Mouse (Mus musculus): ENCODE data around the gene Sfswap. TPM values are rescaled to one million over a fixed set of nuclear protein-coding genes. Genes with fewer than 3 reads are reported as not detected.
"Not testable (repeated sequence)": the region's sequence is repeated elsewhere in the genome, so short reads cannot be mapped to it uniquely, and the experiment has no call there.

The Sfswap gene
- polyA plus RNA-seq (2015; fragmentation: Nextera tagmentation; extraction: Ambion mirVana): 53.4 and 53.7 TPM in 2 replicates

DNA sequence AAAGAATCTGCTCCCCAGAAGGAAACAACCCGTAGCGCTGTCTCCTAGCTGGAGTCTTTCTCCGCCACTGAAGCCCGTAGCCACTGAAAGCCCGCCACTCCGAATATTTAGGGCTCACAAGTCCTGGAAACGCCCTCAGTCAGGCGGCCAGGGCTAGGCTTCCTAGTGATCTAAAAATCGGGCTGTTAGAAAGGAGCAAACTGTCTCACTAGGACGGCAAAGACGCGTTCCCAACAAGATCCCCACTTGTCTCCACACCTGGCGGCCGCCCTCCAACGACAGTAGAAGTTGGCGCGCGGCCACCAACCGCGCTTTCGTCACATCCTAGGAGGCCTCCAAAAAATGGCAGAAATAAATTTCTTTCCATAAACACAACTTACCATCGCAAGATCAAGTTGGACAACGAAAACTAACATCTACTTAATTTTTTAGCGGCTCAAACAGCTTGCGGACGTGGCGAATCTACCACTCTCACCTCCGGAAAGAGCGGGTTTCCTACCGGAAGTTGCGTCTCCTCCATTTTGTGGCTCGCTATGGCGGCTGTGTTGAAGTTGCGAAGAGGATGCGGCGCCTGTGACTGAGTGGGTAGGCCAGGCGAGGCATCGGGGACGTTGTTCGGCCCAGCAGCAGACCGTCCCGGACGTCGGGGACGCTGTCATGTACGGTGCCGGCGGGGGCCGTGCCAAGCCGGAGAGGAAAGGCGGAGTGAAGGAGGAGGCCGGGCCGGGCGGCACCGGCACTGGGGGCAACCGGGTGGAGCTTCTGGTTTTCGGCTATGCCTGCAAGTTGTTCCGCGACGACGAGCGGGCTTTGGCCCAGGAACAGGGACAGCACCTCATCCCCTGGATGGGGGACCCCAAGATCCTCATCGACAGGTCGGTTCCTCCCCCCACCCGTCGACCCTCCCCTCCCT lies at the start of gene Sfswap:
Gene Sfswap (plus strand): TSS at position 500 of the 913 bp plus-strand sequence.
- under 1% methylated on average over 66 of the region's 66 CpGs for WGBS
- H3K36me3 ChIP-seq: peaks cover 24% of the 10 kb centered on the region
- ATAC-seq (ENCODE audit: insufficient number of reproducible peaks, low FRiP score, low TSS enrichment, low read depth): peak; percentile 54; the same call in 1 of the 2 replicates
- H3K9me3 ChIP-seq (replicated peaks): no peaks in the 10 kb centered on the region
- H3K27ac ChIP-seq (replicated peaks): peak within 1 kb of the TSS; percentile 82
- peak within 1 kb of the TSS; percentile 92 for H3K4me2 ChIP-seq (replicated peaks)
- H3K9ac ChIP-seq: peak within 1 kb of the TSS; percentile 95
- H3K4me1 ChIP-seq: peaks cover 18% of the 10 kb centered on the region
- peak within 1 kb of the TSS; percentile 100 for H3K4me3 ChIP-seq (replicated peaks)
- no peaks in the 10 kb centered on the region for H3K27me3 ChIP-seq

DNA sequence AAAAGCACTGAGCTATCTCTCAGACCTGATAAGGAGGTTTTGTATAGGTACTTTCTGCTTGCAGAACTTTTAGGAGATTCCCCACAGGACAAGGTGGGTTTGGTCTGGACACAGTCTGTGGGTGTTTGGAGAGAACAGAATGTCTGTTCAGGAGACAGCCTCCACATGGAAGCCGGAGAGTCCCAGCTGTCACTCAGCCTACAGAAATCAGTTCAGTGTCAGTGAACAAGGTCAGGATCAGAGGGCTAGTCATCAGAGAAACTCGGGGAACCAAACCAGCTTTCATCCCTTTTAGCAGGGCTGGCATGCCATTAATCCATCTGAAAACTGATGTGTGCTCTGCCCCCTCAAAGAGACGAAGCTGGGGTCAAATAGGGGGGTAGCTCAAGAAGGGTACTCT lies 48.5 kb upstream of the Sfswap start:
- Histone ChIP-seq H3K4me2 (replicated peaks) (no peak overlapping the region), H3K9me3 (replicated peaks) (no peaks in the 10 kb centered on the region), H3K36me3 (no peaks in the 10 kb centered on the region), H3K27ac (replicated peaks) (no peak overlapping the region), H3K4me3 (replicated peaks) (no peak overlapping the region), H3K4me1 (peaks cover 15% of the 10 kb centered on the region), H3K9ac (no peak overlapping the region), H3K27me3 (0 out of 2 replicates have a peak, but pooled peaks cover 3% of the 10 kb centered on the region)
- 34% methylated on average over 3 of the region's 3 CpGs for WGBS
- ATAC-seq (ENCODE audit: insufficient number of reproducible peaks, low FRiP score, low TSS enrichment, low read depth): no peak

DNA sequence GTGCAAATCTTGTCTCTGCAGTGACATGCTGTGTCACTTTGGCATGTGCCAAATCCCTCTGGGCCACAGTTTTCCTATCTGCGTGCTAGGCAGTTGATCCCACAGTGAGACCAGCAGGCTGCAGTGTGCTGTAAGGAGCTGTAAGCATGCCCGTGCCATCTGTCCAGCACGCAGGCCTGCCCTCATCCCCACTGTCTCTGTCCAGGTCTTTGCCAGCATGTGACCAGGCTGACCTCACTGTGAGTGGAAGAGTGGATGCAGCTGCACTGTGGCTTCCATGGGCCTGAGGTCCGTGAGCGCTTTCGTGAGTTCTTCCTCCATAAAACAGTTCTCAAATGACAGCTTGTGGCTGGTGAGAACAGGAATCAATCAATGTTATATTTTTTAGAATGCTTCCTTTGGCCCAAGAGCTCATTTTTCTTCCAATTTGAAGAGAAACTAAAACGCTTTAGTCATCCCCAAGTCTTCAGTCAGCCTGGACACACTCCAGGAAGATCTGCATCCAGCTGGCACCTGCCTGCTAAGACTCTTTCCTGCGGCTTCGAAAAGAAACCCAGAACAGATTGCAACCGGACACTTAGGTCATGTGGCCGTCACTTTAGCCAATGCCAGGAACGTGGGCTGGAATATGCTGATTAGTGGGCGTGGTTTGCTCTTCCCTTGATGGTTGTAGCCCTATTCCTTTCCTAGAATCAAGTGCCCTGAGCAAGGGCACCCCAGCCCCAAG lies 46.1 kb upstream of the Sfswap start:
- Histone ChIP-seq H3K27ac (replicated peaks) (peak overlapping the region; percentile 78), H3K27me3 (0 out of 2 replicates have a peak, but pooled peaks cover 3% of the 10 kb centered on the region), H3K4me1 (peaks cover 17% of the 10 kb centered on the region), H3K4me2 (replicated peaks) (peak overlapping the region; percentile 38), H3K36me3 (no peaks in the 10 kb centered on the region), H3K9me3 (replicated peaks) (no peaks in the 10 kb centered on the region), H3K4me3 (replicated peaks) (peak overlapping the region; percentile 24), H3K9ac (no peak overlapping the region)
- WGBS: 9% methylated on average over 13 of the region's 13 CpGs
- ATAC-seq (ENCODE audit: insufficient number of reproducible peaks, low FRiP score, low TSS enrichment, low read depth): peak; percentile 89

DNA sequence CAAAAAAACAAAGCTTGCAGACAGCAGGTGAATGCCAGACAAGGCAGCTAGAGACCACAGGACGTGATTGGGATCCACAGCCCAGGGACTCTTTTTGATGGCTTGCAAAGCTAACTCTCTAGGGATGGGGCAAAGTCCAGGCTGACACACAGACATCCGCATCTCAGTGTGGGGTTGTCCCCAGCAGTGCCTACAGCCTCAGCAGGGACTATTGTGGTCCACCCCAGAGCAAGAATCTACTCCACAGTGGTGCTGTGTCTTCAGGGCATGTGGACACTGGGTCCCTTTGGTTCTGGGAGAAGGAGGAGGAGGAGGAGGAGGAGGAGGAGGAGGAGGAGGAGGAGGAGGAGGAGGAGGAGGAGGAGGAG lies 45.5 kb upstream of the Sfswap start:
- 28% methylated on average over 2 of the region's 2 CpGs for WGBS
- Histone ChIP-seq H3K4me2 (replicated peaks) (peak overlapping the region; percentile 38), H3K4me1 (peaks cover 20% of the 10 kb centered on the region), H3K9me3 (replicated peaks) (no peaks in the 10 kb centered on the region), H3K27ac (replicated peaks) (0 out of 2 replicates have a peak overlapping the region, but pooled peaks have one; percentile 78), H3K27me3 (0 out of 2 replicates have a peak, but pooled peaks cover 3% of the 10 kb centered on the region), H3K9ac (no peak overlapping the region), H3K4me3 (replicated peaks) (peak overlapping the region; percentile 24), H3K36me3 (no peaks in the 10 kb centered on the region)
- ATAC-seq (ENCODE audit: insufficient number of reproducible peaks, low FRiP score, low TSS enrichment, low read depth): 0 out of 2 replicates have a peak, but pooled peaks have one; percentile 16

DNA sequence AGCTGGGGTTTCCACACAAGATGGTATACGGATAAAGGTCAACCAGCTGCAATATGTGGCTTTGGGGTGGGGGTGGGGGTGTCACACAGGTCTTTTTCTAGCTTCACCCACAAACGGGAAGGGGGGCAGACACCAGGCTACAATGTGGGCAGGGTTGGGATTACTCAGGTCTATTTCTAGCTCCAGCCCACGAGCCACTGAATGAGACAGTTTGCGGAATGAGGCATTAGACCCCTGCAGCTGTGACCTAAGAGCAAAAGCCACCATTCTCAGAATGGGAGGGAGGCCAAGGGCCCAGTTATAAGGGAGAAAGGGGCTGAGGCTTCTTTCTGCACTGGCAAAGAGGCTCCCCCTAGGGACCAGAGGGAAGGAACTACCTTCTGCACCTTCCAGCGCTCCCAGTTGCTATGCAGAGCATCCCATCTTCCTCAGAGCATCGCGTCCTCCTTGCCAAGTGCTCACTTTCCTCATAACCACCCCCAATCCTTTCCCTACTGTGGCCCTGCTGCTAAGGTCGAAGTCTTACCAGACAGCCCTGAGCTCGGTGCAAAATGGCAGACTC lies 44.4 kb upstream of the Sfswap start:
- no peaks in the 10 kb centered on the region for H3K36me3 ChIP-seq
- H3K4me3 ChIP-seq (replicated peaks): no peak overlapping the region
- ATAC-seq (ENCODE audit: insufficient number of reproducible peaks, low FRiP score, low TSS enrichment, low read depth): no peak
- no peaks in the 10 kb centered on the region for H3K9me3 ChIP-seq (replicated peaks)
- 45% methylated on average over 9 of the region's 9 CpGs for WGBS
- H3K27me3 ChIP-seq: 0 out of 2 replicates have a peak, but pooled peaks cover 3% of the 10 kb centered on the region
- no peak overlapping the region for H3K27ac ChIP-seq (replicated peaks)
- H3K4me1 ChIP-seq: peaks cover 27% of the 10 kb centered on the region
- H3K4me2 ChIP-seq (replicated peaks): no peak overlapping the region
- H3K9ac ChIP-seq: no peak overlapping the region

DNA sequence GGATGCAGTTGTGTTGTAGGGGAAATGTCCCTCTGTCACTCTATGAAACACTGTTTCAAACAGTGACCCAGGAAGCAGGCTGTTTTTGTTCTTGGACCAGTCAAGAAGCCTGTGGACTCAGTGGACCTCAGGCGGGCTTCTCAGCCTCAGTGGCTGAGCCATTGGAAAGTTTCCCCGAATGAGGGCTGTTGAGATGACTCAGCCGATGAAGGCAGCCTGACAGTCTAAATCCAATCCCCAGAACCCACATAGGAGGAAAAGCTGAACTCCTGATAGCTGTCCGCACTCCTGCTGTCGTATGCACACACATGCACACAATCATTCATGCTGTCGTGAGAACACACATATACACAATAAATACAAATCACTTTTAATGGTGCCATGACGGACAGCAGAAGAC lies 42.9 kb upstream of the Sfswap start:
- Histone ChIP-seq H3K9me3 (replicated peaks) (no peaks in the 10 kb centered on the region), H3K4me3 (replicated peaks) (no peak overlapping the region), H3K36me3 (no peaks in the 10 kb centered on the region), H3K27ac (replicated peaks) (no peak overlapping the region), H3K4me2 (replicated peaks) (no peak overlapping the region), H3K9ac (no peak overlapping the region), H3K27me3 (0 out of 2 replicates have a peak, but pooled peaks cover 3% of the 10 kb centered on the region), H3K4me1 (peaks cover 28% of the 10 kb centered on the region)
- WGBS: 63% methylated on average over 7 of the region's 7 CpGs
- no peak for ATAC-seq (ENCODE audit: insufficient number of reproducible peaks, low FRiP score, low TSS enrichment, low read depth)

DNA sequence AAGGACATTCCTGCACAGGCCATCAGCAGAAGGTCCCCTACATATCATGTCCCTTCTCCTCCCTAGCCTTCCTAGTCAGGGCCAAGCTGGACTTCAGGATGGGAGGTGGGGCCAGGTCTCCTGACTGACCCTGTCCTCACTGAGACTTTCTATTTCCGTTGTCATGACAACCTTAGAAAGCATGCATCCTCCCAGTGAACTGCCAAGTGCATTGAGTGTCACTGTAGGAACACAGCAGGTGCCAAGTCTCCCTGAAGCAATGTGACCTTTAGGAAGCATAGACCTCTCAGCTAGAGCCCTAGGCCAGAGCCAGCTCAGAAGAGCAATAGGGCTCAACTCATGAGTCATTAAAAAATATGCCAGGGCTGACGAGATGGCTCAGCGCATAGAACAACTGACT lies 42.5 kb upstream of the Sfswap start:
- Histone ChIP-seq H3K27me3 (0 out of 2 replicates have a peak, but pooled peaks cover 3% of the 10 kb centered on the region), H3K9ac (no peak overlapping the region), H3K4me1 (peaks cover 33% of the 10 kb centered on the region), H3K36me3 (no peaks in the 10 kb centered on the region), H3K27ac (replicated peaks) (no peak overlapping the region), H3K4me3 (replicated peaks) (no peak overlapping the region), H3K4me2 (replicated peaks) (no peak overlapping the region), H3K9me3 (replicated peaks) (no peaks in the 10 kb centered on the region)
- ATAC-seq (ENCODE audit: insufficient number of reproducible peaks, low FRiP score, low TSS enrichment, low read depth): no peak
- WGBS: 63% methylated on average over 3 of the region's 3 CpGs

DNA sequence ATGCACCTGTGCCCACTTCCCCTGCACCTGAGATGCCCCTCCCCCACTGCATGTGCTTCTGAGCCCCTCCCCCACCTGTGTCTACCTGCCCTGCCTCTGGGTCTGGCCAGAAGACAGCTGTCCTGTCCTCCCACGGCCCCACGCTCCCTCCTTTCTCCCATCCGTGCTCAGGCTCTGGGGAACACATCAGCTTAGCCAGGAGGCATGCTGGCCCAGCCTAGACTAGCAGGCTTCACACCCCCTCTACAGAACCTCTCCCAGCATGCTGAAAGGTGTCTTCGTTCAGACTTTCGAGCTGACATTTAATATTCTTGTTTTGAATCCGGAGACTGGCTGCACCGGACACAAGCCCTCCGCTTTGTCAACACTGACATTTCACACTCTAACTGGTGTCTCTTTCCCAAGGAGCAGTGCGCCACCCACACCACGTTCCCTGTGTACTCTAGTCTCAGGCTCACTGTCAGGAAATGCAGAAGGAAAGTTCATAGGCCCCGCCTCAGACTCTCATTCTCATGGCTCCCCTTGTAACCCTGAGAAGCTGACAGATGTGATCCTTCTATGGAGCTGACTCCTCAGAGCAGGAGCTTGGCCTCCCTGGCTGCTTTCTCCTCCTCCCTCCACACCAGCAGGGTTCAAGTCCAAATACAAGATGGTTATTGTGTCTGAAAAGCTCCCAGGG lies 40.1 kb upstream of the Sfswap start:
- Histone ChIP-seq H3K27ac (replicated peaks) (no peak overlapping the region), H3K4me1 (peaks cover 18% of the 10 kb centered on the region; the same call in 1 of the 2 replicates), H3K27me3 (0 out of 2 replicates have a peak, but pooled peaks cover 3% of the 10 kb centered on the region), H3K4me2 (replicated peaks) (no peak overlapping the region), H3K9me3 (replicated peaks) (no peaks in the 10 kb centered on the region), H3K36me3 (no peaks in the 10 kb centered on the region), H3K9ac (no peak overlapping the region), H3K4me3 (replicated peaks) (no peak overlapping the region)
- 44% methylated on average over 11 of the region's 11 CpGs for WGBS
- ATAC-seq (ENCODE audit: insufficient number of reproducible peaks, low FRiP score, low TSS enrichment, low read depth): no peak

DNA sequence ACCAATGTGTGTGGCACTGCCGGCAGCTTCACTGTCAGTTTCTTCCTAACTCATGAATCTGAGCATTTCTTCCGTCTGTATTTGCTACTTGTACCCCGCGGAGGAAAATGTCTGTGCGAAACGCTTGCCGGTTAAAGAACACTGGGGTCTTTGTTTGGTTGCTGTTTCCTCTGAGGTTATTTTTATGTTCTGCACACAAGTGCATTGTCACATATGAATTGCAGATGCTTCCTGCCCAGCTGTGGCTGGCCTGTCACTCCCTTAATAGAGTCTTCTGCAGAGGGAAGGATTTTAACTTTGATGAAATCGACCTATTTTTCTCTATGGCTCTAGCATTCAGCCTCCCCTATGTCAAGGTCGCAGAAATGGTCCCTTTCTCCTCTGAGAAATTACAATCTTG lies 37.4 kb upstream of the Sfswap start:
- peak overlapping the region; percentile 77 for H3K27ac ChIP-seq (replicated peaks)
- ATAC-seq (ENCODE audit: insufficient number of reproducible peaks, low FRiP score, low TSS enrichment, low read depth); H3K4me3 ChIP-seq (replicated peaks); H3K4me2 ChIP-seq (replicated peaks); H3K27me3 ChIP-seq; H3K9ac ChIP-seq; H3K9me3 ChIP-seq (replicated peaks); H3K36me3 ChIP-seq: not testable (repeated sequence)
- 24% methylated on average over 9 of the region's 9 CpGs for WGBS
- H3K4me1 ChIP-seq: peaks cover 18% of the 10 kb centered on the region; the same call in 1 of the 2 replicates

DNA sequence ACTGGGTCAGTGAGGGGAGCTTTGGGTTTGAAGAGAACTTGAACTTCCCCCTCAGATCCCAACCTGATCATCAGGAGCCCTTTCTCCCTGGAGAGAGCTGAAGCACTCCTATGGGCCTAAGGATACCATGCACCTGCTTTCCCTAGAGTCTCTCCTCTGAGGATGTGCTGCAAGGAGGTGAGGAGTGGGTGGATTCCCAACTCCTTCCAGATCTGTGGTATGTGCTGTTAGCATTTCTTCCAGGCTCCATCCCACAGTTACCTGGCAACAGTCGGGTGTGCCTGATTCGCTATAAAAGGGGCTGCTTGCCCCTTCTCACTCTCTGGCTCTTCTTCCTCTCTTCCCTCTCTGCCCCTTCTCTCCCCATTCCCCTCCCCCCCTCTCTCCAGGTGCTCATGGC lies 35.2 kb upstream of the Sfswap start:
- Histone ChIP-seq H3K36me3 (no peaks in the 10 kb centered on the region), H3K9ac (no peak overlapping the region), H3K27ac (replicated peaks) (no peak overlapping the region), H3K27me3 (no peaks in the 10 kb centered on the region), H3K4me1 (peaks cover 11% of the 10 kb centered on the region; the same call in 1 of the 2 replicates), H3K4me2 (replicated peaks) (no peak overlapping the region), H3K4me3 (replicated peaks) (no peak overlapping the region), H3K9me3 (replicated peaks) (no peaks in the 10 kb centered on the region)
- WGBS: 79% methylated on average over 2 of the region's 2 CpGs
- no peak for ATAC-seq (ENCODE audit: insufficient number of reproducible peaks, low FRiP score, low TSS enrichment, low read depth)
